Comparison of ENCODE assay signal across 6 mouse cellular contexts in genomic region chr8:34485346-34485745, GRCm38 (mm10).
"Had no signal": no experiment of that assay in that cellular context is flagged by ENCODE, and none has a peak within 500 bp of the region (broad histone marks: within the 10 kb centered on the region; RNA-seq: fewer than 3 reads in every experiment).

No protein-coding gene starts in this region.

- H3K9ac ChIP-seq: kidney, embryonic 15.5 days; liver, embryonic 13.5 days; midbrain, embryonic 15.5 days had no signal

- DNase-seq: layer of hippocampus, postnatal 36 days; lung, adult 2 months had no signal

- H3K4me1 ChIP-seq: kidney, embryonic 15.5 days; liver, embryonic 13.5 days had no signal

- H3K4me3 ChIP-seq: kidney, embryonic 15.5 days; left cerebral cortex, adult 2 months; liver, embryonic 13.5 days; midbrain, embryonic 15.5 days had no signal

- H3K27ac ChIP-seq: kidney, embryonic 15.5 days; left cerebral cortex, adult 2 months; liver, embryonic 13.5 days; midbrain, embryonic 15.5 days had no signal

- H3K4me2 ChIP-seq: kidney, embryonic 15.5 days; liver, embryonic 13.5 days; midbrain, embryonic 15.5 days had no signal

- H3K27me3 ChIP-seq: kidney, embryonic 15.5 days; liver, embryonic 13.5 days; midbrain, embryonic 15.5 days had no signal

- H3K36me3 ChIP-seq: kidney, embryonic 15.5 days; liver, embryonic 13.5 days; midbrain, embryonic 15.5 days had no signal

- H3K9me3 ChIP-seq: kidney, embryonic 15.5 days; liver, embryonic 13.5 days; midbrain, embryonic 15.5 days had no signal
